Mouse (Mus musculus) lung, postnatal 0 days (tissue): ENCODE data around the gene Ptgfrn.

Source experiments
- CTCF ChIP-seq: IDR thresholded peaks from 2 replicates; pipeline ENCODE4 v1.5.1; 2016; ENCODE audit warnings: antibody characterized with exemption, mild to moderate bottlenecking
- EP300 ChIP-seq: IDR thresholded peaks from 2 replicates; pipeline ENCODE4 v1.6.1; 2016; ENCODE audit warnings: antibody characterized with exemption, mild to moderate bottlenecking, control low read depth

DNA sequence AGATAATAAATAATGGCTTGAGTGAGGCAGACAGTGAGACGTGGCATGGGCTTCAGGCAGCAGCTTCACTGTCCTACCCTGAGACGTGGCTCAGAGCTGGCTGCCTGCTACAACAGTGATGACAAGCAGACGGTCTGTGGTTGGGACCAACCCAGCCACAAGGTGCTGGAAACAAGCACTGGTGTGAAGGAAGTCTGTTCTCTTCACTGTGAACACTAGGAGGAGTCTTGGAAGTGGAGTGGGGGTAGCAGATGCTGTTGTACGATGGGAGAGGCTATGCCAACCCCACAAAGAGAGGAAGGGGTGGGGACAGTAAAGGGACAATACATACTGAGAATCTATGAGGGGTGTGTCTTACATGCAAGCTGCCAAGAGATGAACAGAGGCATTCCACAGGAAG, 12.0 kb downstream of the Ptgfrn start:
- TF ChIP-seq CTCF (peak; percentile 74), EP300 (peak; percentile 69; the same call in 1 of the 2 replicates)
